Mouse (Mus musculus) embryonic facial prominence, embryonic 13.5 days (tissue): ENCODE measurements at regions not wholly inside any gene's neighbourhood (a gene's known extent, or its start where the extent isn't known, plus 50 kb on each side); places are given as distances from the start of the nearest gene placed in this dataset.

Experiments
- ATAC-seq: fragments of 200-750 bp; cut with Nextera tagmentation; 2 replicates; pipeline ENCODE4 v1.8.0; 2017; ENCODE audit warnings: low read depth; ENCODE audit not compliant: insufficient number of reproducible peaks, insufficient read depth, low FRiP score, low TSS enrichment
- H3K27ac ChIP-seq: fragments of 300-500 bp; sonication (generic); 2 replicates; pipeline ENCODE4 v1.5.1; 2015; ENCODE audit warnings: moderate library complexity, mild to moderate bottlenecking, inconsistent platforms
- H3K27me3 ChIP-seq: fragments of 300-500 bp; sonication (generic); 2 replicates; pipeline ENCODE4 v1.6.1; 2015; ENCODE audit warnings: mild to moderate bottlenecking, inconsistent platforms
- H3K36me3 ChIP-seq: fragments of 300-500 bp; sonication (generic); 2 replicates; pipeline ENCODE4 v1.6.1; 2015; ENCODE audit warnings: mild to moderate bottlenecking, inconsistent platforms
- H3K4me1 ChIP-seq: fragments of 300-500 bp; sonication (generic); 2 replicates; pipeline ENCODE4 v1.6.1; 2015; ENCODE audit warnings: inconsistent platforms
- H3K4me2 ChIP-seq: fragments of 300-500 bp; sonication (generic); 2 replicates; pipeline ENCODE4 v1.6.1; 2015; ENCODE audit warnings: moderate library complexity, mild to moderate bottlenecking, inconsistent platforms
- H3K4me3 ChIP-seq: fragments of 300-500 bp; sonication (generic); 2 replicates; pipeline ENCODE4 v1.5.1; 2015; ENCODE audit warnings: mild to moderate bottlenecking, inconsistent platforms
- H3K9ac ChIP-seq: fragments of 300-500 bp; sonication (generic); 2 replicates; pipeline ENCODE4 v1.6.1; 2015; ENCODE audit warnings: mild to moderate bottlenecking, inconsistent platforms
- H3K9me3 ChIP-seq: fragments of 300-500 bp; sonication (generic); 2 replicates; pipeline ENCODE4 v1.6.1; 2016; ENCODE audit warnings: inconsistent platforms
- WGBS: fragments of 180-500 bp; shearing (Covaris S2); methylation state at CpG from one replicate; pipeline ENCODE4 v1.1.7; 2015; ENCODE audit warnings: mixed read lengths; 5-methylcytosine and 5-hydroxymethylcytosine counted together

DNA sequence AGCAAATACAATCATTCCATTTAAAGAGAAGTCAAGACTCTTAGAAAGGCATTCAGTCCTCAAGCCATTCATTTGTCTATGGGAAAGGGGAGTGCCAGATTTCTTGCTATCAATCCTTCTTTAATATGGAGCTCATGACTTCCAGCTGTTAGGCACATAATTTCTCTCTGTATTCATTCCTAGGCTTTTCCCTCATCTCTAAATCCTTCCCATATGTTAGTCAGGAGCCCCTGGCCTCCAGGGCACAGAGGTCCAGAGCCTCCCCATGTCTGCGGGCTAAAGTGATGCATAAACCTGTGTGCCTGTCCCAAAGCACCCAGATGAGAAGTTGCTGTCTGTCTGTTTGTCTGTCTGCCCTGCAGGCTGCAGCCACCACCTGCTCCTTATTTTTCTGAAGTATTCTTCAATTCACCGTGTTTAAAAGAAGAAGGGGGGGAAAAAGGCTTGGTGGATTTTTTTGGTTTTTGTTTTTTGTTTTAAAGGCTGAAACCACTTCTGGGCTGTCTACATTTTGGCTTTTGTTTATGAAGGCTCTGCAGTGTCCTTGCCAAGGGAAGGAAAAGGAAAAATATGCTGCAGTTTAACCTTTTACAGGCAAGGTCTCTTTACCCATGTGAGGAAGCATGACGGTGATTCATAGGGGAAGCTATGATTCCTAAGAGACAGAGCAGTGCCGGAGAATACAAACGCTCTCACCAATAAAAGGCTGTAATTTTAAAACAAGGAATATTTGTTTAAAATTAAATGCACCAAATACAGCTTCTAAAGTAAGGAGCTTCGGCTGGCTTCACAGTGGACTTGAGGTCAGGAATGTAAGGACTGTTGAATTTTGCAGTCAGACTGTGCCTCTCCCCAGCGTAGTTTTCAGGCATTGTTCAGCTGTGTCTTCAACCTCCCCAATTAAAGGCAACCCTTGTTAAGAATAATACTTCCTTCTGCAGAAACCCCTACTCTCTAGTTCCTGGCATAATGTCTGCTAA lies 379.0 kb downstream of the Atp23 start:
- ATAC-seq = no peak
- Histone ChIP-seq H3K9me3 (no peaks in the 10 kb centered on the region), H3K4me3 (no peak overlapping the region), H3K4me1 (peaks cover 20% of the 10 kb centered on the region), H3K27me3 (no peaks in the 10 kb centered on the region; the same call in 1 of the 2 replicates), H3K9ac (no peak overlapping the region; the same call in 1 of the 2 replicates), H3K27ac (peak overlapping the region; percentile 80), H3K36me3 (no peaks in the 10 kb centered on the region), H3K4me2 (peak overlapping the region; percentile 37)
- 15% methylated on average over 7 of the region's 7 CpGs for WGBS

DNA sequence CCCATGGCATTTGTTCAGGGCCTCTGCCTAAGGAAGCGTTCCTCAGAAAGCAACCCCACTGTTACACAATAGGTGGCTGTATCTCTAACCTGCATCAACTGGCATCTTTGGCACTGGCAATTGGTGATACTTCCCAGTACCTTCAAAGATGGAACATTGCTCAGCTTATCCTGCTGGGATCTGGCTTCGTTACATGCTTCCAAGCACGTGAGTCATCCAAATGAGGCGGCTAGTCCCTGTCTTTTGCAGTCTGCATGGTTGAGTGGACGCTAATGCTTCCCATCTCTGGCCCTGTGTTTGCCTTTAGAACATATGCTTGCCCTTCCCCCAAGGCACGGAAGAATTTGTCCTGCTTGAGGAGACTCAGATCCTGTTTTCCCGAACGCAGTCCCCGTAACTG lies 380.2 kb downstream of the Atp23 start:
- no peak for ATAC-seq
- Histone ChIP-seq H3K4me2 (no peak overlapping the region), H3K9ac (no peak overlapping the region), H3K4me1 (peaks cover 20% of the 10 kb centered on the region), H3K4me3 (no peak overlapping the region), H3K27me3 (no peaks in the 10 kb centered on the region; the same call in 1 of the 2 replicates), H3K27ac (peak overlapping the region; percentile 23; the same call in 1 of the 2 replicates), H3K36me3 (no peaks in the 10 kb centered on the region), H3K9me3 (no peaks in the 10 kb centered on the region)
- 38% methylated on average over 9 of the region's 9 CpGs for WGBS

DNA sequence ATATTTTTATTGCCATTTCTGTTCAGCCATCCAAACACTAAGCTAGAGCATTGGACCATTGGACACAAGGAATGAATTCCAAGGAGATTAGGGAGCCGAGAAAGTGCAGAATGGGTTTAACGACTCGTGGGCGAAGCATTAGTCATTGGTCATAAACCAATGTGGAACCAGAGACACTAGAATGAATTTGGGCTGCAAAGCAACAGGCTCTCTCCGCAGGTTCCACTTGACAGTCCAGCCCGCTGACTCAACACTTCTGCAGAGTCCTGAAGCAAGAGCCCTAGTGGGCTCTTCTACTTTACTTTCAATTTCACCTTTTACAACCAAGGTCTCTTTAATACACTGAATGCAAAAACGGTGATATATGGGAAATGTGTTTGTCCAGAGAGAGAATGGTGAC lies 388.0 kb downstream of the Atp23 start:
- 86% methylated on average over 7 of the region's 7 CpGs for WGBS
- no peak overlapping the region for H3K4me2 ChIP-seq

DNA sequence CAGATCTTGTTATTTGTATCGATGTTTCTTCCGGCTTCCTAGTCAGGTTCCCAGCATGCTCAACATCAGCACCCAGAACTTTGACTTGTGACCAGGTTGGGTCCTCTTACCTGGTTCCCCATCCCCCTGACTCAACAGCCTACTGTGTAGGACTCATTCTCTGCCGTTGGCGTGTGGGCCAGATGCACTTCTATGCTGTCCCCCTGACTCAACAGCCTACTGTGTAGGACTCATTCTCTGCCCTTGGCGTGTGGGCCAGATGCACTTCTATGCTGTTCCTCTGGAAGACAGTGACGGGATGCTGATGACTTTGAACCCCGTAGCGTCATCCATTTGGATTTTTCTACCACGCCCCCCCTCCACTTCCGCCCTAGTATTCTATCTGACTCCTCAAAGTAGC lies 389.6 kb downstream of the Atp23 start:
- Histone ChIP-seq H3K4me2 (no peak overlapping the region), H3K4me1 (no peaks in the 10 kb centered on the region), H3K27me3 (no peaks in the 10 kb centered on the region), H3K9me3 (no peaks in the 10 kb centered on the region), H3K4me3 (no peak overlapping the region), H3K36me3 (no peaks in the 10 kb centered on the region), H3K27ac (no peak overlapping the region), H3K9ac (no peak overlapping the region)
- no peak for ATAC-seq
- WGBS = 95% methylated on average over 10 of the region's 10 CpGs

More for the DNA sequence above, 388.0 kb downstream of the Atp23 start:
- Histone ChIP-seq H3K4me3 (no peak overlapping the region), H3K36me3 (no peaks in the 10 kb centered on the region), H3K9ac (no peak overlapping the region), H3K27me3 (no peaks in the 10 kb centered on the region), H3K9me3 (no peaks in the 10 kb centered on the region), H3K4me1 (no peaks in the 10 kb centered on the region), H3K27ac (no peak overlapping the region)
- no peak for ATAC-seq

DNA sequence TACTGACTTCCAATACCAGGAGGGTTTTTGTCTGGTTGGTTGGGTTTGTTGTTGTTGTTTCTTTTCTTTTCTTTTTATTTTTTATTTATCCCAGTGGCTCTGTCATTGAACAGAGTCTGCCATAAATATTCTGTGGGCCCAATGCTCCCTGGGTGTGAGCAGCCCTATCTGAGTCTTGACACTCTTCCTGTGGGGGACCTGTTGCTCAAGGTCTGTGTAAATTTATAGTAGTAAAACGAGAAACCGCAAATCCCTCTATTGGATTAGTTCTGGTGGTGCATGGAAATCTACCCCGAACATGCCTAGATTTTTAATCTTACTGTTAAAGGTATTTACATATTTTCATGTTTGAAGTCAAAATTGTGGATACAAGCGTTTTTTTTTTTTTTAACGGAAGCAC lies 395.2 kb downstream of the Atp23 start:
- Histone ChIP-seq H3K9ac (no peak overlapping the region), H3K9me3 (no peaks in the 10 kb centered on the region), H3K27me3 (no peaks in the 10 kb centered on the region), H3K27ac (no peak overlapping the region), H3K4me1 (peaks cover 6% of the 10 kb centered on the region; the same call in 1 of the 2 replicates), H3K36me3 (no peaks in the 10 kb centered on the region), H3K4me3 (no peak overlapping the region), H3K4me2 (no peak overlapping the region)
- no peak for ATAC-seq
- 71% methylated on average over 5 of the region's 5 CpGs for WGBS

DNA sequence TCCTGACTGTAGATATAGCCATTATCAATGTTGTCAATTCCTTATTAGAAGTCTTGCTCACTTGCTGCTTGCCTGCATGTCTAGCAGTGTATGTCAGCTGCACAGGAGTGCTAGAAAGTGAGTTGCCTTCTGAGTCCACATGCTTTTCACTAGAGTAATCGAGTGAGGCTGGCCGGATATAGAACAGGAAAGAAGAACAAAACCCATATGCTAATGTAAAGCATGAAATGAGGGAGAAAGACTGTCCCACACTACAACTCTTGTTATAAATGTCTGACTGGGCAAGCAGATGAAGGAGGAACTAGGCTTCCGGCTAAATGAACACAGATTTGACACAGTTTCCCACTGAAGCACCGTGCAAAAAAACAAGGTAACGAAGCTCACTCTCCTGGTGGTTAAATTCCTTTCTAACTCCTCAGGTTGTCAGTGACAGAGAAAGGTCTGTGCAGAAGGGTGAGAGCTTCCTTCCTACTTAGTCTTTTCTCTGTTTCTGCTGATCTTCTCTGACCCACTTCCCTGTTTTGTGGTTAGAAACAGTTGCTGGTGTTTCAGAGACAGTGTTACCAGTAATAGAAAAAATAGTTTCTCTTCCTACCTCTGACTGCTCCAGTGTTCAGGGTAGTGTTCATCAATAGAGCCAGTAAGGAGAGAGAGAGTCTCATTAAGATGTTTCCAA lies 399.0 kb downstream of the Atp23 start:
- Histone ChIP-seq H3K27me3 (no peaks in the 10 kb centered on the region), H3K4me2 (no peak overlapping the region), H3K4me1 (peaks cover 6% of the 10 kb centered on the region; the same call in 1 of the 2 replicates), H3K4me3 (no peak overlapping the region), H3K9me3 (no peaks in the 10 kb centered on the region), H3K27ac (peak overlapping the region; percentile 28; the same call in 1 of the 2 replicates), H3K9ac (no peak overlapping the region), H3K36me3 (no peaks in the 10 kb centered on the region)
- WGBS = 26% methylated on average over 5 of the region's 5 CpGs
- ATAC-seq = no peak

DNA sequence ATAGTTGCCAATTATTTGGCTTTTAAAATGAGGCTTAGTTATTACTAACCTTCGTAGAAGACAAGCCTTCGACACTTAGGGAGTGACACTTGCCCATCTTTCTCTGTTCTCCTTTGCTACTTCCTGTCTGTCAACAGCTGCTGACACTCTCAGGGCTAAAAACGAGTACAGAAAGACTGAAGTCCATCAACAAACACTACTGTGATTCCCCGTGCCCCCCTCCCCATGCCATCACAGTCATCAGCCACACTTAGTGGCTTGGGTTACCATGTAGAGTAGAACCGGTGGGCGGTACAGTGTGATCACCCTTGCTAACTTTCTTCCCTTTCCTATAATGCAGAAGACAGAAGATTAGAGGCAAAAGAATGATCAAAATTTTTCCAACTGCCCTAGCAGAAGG lies 402.4 kb downstream of the Atp23 start:
- Histone ChIP-seq H3K4me1 (peaks cover 6% of the 10 kb centered on the region; the same call in 1 of the 2 replicates), H3K27ac (no peak overlapping the region), H3K4me3 (no peak overlapping the region), H3K27me3 (no peaks in the 10 kb centered on the region), H3K9me3 (no peaks in the 10 kb centered on the region), H3K36me3 (no peaks in the 10 kb centered on the region), H3K4me2 (no peak overlapping the region), H3K9ac (no peak overlapping the region)
- ATAC-seq = no peak
- WGBS = 83% methylated on average over 6 of the region's 6 CpGs

DNA sequence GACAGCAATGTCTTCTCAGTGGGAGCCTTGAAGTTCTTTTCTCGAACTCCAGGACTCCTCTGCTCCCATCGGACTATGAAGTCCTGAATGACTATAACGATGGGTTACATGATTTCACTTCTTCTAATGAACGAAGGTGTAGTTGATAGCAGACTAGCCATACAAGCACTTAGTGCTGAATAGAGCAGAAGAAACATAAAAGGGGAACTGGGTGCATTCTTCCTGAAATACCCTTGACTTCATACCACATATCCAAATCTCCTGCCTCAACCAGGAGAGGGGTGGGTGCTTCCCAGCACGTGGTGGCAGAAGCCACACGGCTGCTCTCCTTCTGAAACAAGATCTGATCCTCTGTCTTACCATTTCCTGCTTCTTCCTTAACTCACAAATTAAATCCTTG lies 407.4 kb downstream of the Atp23 start:
- no peaks in the 10 kb centered on the region for H3K9me3 ChIP-seq
- WGBS = 71% methylated on average over 6 of the region's 6 CpGs
- no peak overlapping the region for H3K27ac ChIP-seq
- ATAC-seq = no peak
- H3K4me3 ChIP-seq = no peak overlapping the region
- no peak overlapping the region for H3K4me2 ChIP-seq
- H3K36me3 ChIP-seq = no peaks in the 10 kb centered on the region
- H3K9ac ChIP-seq = no peak overlapping the region
- no peaks in the 10 kb centered on the region for H3K27me3 ChIP-seq
- H3K4me1 ChIP-seq = no peaks in the 10 kb centered on the region

DNA sequence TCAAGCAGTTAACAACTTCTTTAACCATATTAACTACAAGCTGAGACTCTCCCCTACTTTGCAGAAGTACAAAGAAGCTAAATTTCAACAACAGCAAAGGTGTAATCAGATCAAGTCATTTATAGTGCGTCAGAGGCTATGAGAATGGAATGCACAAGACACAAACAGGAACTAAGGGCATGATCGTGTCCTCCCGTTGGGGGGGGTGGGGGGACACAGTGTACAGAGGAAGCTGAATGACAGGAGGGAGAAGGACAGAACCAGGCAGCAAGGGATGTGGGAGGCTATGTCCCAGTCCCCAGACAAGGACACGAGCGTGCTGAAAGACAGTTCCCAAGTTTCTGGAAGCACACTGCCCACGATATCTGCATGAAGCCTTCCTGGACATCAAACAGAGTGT lies 408.9 kb downstream of the Atp23 start:
- Histone ChIP-seq H3K27ac (no peak overlapping the region), H3K4me3 (no peak overlapping the region), H3K9ac (no peak overlapping the region), H3K9me3 (no peaks in the 10 kb centered on the region), H3K4me1 (no peaks in the 10 kb centered on the region), H3K27me3 (no peaks in the 10 kb centered on the region), H3K36me3 (no peaks in the 10 kb centered on the region), H3K4me2 (no peak overlapping the region)
- no peak for ATAC-seq
- 67% methylated on average over 6 of the region's 6 CpGs for WGBS

DNA sequence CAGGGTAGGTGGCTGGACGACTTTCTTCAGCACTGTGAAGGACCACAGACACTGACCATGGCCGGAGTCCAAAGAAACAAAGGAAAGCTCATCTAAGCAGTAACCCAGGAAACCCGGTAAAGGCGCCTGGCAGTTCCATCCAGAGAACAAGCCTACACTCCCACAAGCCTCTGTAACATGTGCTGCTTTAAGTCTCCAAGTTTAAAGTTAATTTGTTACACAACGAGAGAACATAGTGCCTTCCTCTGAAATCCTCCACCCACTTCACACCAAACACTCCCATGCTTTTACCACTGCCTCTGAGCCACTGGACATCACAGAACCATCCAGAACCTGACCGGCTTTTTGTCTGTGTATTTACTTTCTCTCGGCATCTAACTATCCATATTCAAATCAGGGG lies 416.0 kb downstream of the Atp23 start:
- Histone ChIP-seq H3K9me3 (no peaks in the 10 kb centered on the region), H3K4me2 (no peak overlapping the region), H3K9ac (no peak overlapping the region), H3K4me1 (no peaks in the 10 kb centered on the region), H3K27ac (no peak overlapping the region), H3K4me3 (no peak overlapping the region), H3K36me3 (no peaks in the 10 kb centered on the region), H3K27me3 (no peaks in the 10 kb centered on the region)
- ATAC-seq = no peak
- 86% methylated on average over 7 of the region's 7 CpGs for WGBS

DNA sequence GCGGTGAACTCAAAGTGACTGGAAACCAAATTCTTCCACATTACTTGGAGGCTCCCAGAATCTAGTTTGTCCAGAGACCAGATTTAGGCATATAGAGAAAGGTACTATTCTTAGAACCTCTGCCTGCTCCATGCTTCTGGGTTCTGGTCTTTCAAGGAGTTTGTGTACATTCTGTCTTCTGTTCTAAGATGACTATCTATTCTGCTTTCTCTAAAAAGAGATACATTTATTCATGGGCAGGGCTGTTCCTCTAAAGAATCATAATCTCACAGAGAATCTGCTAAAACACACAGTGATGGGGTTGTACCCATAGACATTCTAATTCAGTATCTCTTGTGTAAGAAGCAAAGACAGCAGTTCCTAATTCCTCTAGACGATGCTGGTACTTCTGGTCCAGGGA lies 417.7 kb downstream of the Atp23 start:
- no peaks in the 10 kb centered on the region for H3K9me3 ChIP-seq
- H3K4me1 ChIP-seq = no peaks in the 10 kb centered on the region
- ATAC-seq = no peak
- 89% methylated on average over 2 of the region's 2 CpGs for WGBS
- H3K4me3 ChIP-seq = no peak overlapping the region
- H3K36me3 ChIP-seq = no peaks in the 10 kb centered on the region
- no peaks in the 10 kb centered on the region for H3K27me3 ChIP-seq
- no peak overlapping the region for H3K4me2 ChIP-seq
- H3K27ac ChIP-seq = no peak overlapping the region
- H3K9ac ChIP-seq = no peak overlapping the region

DNA sequence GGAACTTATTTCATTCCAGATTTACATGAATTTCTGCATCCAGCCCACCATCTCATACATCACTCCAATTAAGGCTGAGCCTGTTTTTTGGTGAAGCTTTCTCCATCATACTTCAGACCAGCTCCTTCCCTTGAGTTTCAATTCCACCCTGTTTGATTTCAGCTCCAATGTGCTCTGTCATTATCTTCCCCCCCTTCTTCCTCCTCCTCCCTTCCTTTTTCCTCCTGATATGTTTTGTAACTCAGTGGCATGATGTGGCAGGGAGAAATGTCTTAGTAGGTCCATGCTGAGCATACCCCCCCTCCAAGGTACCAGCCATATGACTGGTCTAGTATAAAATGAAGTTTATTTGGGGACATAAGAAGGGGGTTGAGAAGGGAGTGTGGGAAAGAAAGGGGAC lies 420.8 kb downstream of the Atp23 start:
- Histone ChIP-seq H3K27me3 (no peaks in the 10 kb centered on the region), H3K9me3 (no peaks in the 10 kb centered on the region), H3K27ac (no peak overlapping the region), H3K9ac (no peak overlapping the region), H3K4me2 (no peak overlapping the region), H3K4me3 (no peak overlapping the region), H3K36me3 (no peaks in the 10 kb centered on the region), H3K4me1 (no peaks in the 10 kb centered on the region)
- ATAC-seq = no peak
